Mouse (Mus musculus): ENCODE data around the gene Aplf.

GRCm38 (mm10) chr6:87621281-87621680 lies 50.7 kb downstream of the Aplf start:
- TF ChIP-seq CTCF (IDR thresholded peaks at IDR 0.05; ENCODE audit: low read depth) (no peak), EP300 (optimal IDR thresholded peaks at IDR 0.05) (no peak)
